Mouse (Mus musculus): ENCODE measurements around the gene Skap2.

Gene Skap2

GRCm38 (mm10) chr6:51844106-51844505 is 168.2 kb downstream of the Skap2 start:
- DNase-seq (ENCODE audit: low spot score in 2 of 2), result no peak

GRCm38 (mm10) chr6:51843081-51843480 is 169.3 kb downstream of the Skap2 start:
- no peak for DNase-seq (ENCODE audit: low spot score in 2 of 2)

- no peak for DNase-seq (ENCODE audit: low spot score in 2 of 2)
Measured at GRCm38 (mm10) chr6:51838177-51838576, 174.2 kb downstream of the Skap2 start.

- DNase-seq (ENCODE audit: low spot score in 2 of 2), result no peak
Measured at GRCm38 (mm10) chr6:51833362-51833761, 179.0 kb downstream of the Skap2 start.

- DNase-seq (ENCODE audit: low spot score in 2 of 2), result no peak
Measured at GRCm38 (mm10) chr6:51825621-51826021, 186.7 kb downstream of the Skap2 start.

GRCm38 (mm10) chr6:51824136-51824830 is 188.1 kb downstream of the Skap2 start:
- no peak for DNase-seq (ENCODE audit: low spot score in 2 of 2)

- DNase-seq (ENCODE audit: low spot score in 2 of 2), result no peak
Measured at GRCm38 (mm10) chr6:51822049-51822448, 190.3 kb downstream of the Skap2 start.

- DNase-seq (ENCODE audit: low spot score in 2 of 2), result no peak
Measured at GRCm38 (mm10) chr6:51820853-51821252, 191.5 kb downstream of the Skap2 start.

- no peak for DNase-seq (ENCODE audit: low spot score in 2 of 2)
Measured at GRCm38 (mm10) chr6:51816892-51817621, 195.3 kb downstream of the Skap2 start.

- no peak for DNase-seq (ENCODE audit: low spot score in 2 of 2)
Measured at GRCm38 (mm10) chr6:51810906-51811305, 201.4 kb downstream of the Skap2 start.

GRCm38 (mm10) chr6:51809164-51809824 is 203.1 kb downstream of the Skap2 start:
- no peak for DNase-seq (ENCODE audit: low spot score in 2 of 2)

GRCm38 (mm10) chr6:51808011-51808410 is 204.3 kb downstream of the Skap2 start:
- DNase-seq (ENCODE audit: low spot score in 2 of 2), result no peak

All from frontal cortex, postnatal 36 days (tissue).